Mouse (Mus musculus) adipocyte (in vitro differentiated cells): Measurements from ENCODE around the gene Slc33a1.

Experiments used
- DNase-seq: peaks from one replicate; pipeline ENCODE4 v3.0.0-alpha.2; 2016; ENCODE audit warnings: low spot score

Gene Slc33a1

DNA sequence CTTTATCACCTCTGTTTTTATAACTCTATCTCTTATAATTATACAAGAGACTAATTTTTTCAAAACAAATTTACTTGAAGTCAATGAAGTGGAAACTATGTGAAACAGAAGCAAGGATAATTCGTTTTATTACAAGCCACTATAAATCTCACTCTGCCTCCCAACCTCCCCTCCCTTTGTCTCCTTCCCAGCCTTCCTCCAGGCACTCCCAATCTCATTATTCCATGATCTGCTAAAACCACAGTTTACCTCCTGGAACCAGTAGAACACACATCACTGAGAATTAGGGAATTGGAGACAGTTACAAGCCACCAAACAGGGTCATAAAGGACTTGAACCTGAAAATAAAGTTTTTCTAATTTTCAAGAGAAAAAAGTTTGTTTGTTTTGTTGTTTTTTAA lies 67.4 kb downstream of the Slc33a1 start:
- DNase-seq: no peak

DNA sequence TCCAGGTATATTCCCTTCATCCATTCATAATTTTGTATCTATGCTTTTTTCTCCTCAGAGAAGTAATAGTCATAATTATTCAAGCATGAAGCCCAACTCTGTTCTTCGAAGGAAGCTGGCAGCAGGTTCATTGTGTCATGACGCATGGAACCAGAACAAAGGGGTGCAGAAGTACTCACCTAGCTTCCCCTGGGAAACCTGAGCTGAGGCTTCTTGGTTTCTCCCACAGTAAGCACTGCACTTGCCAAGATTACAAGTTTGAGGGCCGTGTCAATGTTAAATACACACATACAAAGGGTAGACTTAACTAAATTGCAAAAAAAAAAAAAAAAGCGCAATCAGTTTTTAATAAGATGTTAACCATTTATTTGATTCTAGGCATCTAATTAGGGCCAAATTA lies 68.3 kb downstream of the Slc33a1 start:
- no peak for DNase-seq

DNA sequence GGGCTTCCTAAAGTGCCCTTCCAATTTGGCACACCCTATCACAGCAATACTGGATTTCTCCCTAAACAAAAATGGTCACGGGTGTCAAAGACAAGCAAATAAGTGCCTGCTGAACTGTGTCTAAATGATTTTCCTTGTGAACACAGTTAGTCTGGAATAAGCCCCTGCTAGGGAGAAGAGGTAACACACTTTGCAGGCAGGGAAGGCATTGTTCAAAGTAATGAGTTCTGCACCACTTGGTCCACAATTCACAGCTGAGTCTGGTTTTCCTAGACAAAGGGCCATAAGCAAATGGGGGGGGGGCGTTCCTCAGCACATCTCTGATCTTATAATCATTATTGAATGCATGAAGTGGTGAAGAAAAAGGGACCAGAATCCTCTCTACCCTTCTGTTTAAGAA lies 68.8 kb downstream of the Slc33a1 start:
- no peak for DNase-seq

DNA sequence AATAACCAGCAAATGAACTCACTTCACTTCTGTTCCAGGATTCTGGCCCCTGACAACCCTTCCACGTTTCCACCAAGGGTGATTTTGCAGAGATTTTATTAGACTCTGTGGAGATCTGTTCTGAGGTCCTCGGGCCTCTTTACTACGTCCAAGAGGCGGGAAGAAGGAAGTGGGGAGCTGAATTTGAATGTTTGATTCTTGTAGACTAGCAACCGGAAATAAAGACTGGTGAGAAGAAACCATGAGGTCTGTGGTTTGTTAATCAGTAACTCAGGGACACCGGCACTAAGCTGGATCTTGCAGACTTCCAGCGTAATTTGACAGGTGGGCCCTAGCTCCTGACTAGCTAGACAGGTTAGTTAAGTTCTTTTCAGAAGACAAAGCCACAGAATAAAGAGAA lies 70.9 kb downstream of the Slc33a1 start:
- DNase-seq: no peak

DNA sequence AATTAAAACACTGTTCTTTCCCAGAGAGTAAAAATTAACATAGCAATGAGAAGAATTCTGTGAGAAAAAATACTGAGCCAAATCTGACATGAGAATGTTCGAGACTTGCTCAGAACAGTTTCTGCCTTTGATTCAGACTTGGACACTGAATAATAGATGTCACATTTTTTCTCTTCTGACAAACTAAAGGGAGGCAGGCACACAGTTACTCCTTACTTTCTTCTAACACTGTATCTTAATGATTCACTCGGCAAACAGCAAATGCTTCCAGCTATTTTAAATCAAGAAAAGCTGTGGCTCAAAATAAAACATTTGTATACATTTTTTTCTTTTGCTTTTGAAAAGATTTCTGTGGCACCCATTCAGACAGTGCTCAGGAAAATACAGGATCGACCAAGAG lies 72.4 kb downstream of the Slc33a1 start:
- DNase-seq: no peak
